Mouse (Mus musculus): Measurements from ENCODE around the gene Fry. TPM values are rescaled to one million over a fixed set of nuclear protein-coding genes. Genes with fewer than 3 reads are reported as not detected.

The Fry gene
- polyA plus RNA-seq, 1 experiment from 2014 or later, result 7.1 TPM

- H3K4me1 ChIP-seq (replicated peaks), result peaks cover 4% of the 10 kb centered on the region; the same call in 1 of the 2 replicates
- H3K27ac ChIP-seq, result no peak overlapping the region
- no peak overlapping the region for H3K4me2 ChIP-seq (replicated peaks)
- 58% methylated on average over 5 of the region's 5 CpGs for WGBS
- H3K9ac ChIP-seq, result no peak overlapping the region
- no peak overlapping the region for H3K4me3 ChIP-seq (replicated peaks)
- no peaks in the 10 kb centered on the region for H3K36me3 ChIP-seq
- no peaks in the 10 kb centered on the region for H3K27me3 ChIP-seq (replicated peaks)
- ATAC-seq, result no peak
- no peaks in the 10 kb centered on the region for H3K9me3 ChIP-seq
Measured at GRCm38 (mm10) chr5:150159151-150159550, 40.7 kb downstream of the Fry start.

GRCm38 (mm10) chr5:150161193-150161592 lies 42.7 kb downstream of the Fry start:
- Histone ChIP-seq H3K4me2 (replicated peaks) (no peak overlapping the region), H3K36me3 (no peaks in the 10 kb centered on the region), H3K4me3 (replicated peaks) (no peak overlapping the region), H3K27me3 (replicated peaks) (no peaks in the 10 kb centered on the region), H3K27ac (no peak overlapping the region), H3K4me1 (replicated peaks) (peaks cover 4% of the 10 kb centered on the region; the same call in 1 of the 2 replicates), H3K9ac (no peak overlapping the region), H3K9me3 (no peaks in the 10 kb centered on the region)
- WGBS, result 86% methylated on average over 6 of the region's 6 CpGs
- no peak for ATAC-seq

GRCm38 (mm10) chr5:150161898-150162297 lies 43.5 kb downstream of the Fry start:
- Histone ChIP-seq H3K9me3 (no peaks in the 10 kb centered on the region), H3K9ac (no peak overlapping the region)
- WGBS, result 74% methylated on average over 5 of the region's 5 CpGs

GRCm38 (mm10) chr5:150164671-150165070 lies 46.2 kb downstream of the Fry start:
- no peak overlapping the region for H3K9ac ChIP-seq
- 91% methylated on average over 3 of the region's 3 CpGs for WGBS
- no peaks in the 10 kb centered on the region for H3K9me3 ChIP-seq
- no peak overlapping the region for H3K4me2 ChIP-seq (replicated peaks)
- H3K27ac ChIP-seq, result no peak overlapping the region
- no peak for ATAC-seq
- no peaks in the 10 kb centered on the region for H3K27me3 ChIP-seq (replicated peaks)
- no peak overlapping the region for H3K4me3 ChIP-seq (replicated peaks)
- peaks cover 4% of the 10 kb centered on the region; the same call in 1 of the 2 replicates for H3K4me1 ChIP-seq (replicated peaks)
- no peaks in the 10 kb centered on the region for H3K36me3 ChIP-seq

More at GRCm38 (mm10) chr5:150161898-150162297, 43.5 kb downstream of the Fry start:
- ATAC-seq, result no peak
- no peak overlapping the region for H3K4me2 ChIP-seq (replicated peaks)
- peaks cover 4% of the 10 kb centered on the region; the same call in 1 of the 2 replicates for H3K4me1 ChIP-seq (replicated peaks)
- H3K27ac ChIP-seq, result no peak overlapping the region
- no peak overlapping the region for H3K4me3 ChIP-seq (replicated peaks)
- H3K27me3 ChIP-seq (replicated peaks), result no peaks in the 10 kb centered on the region
- no peaks in the 10 kb centered on the region for H3K36me3 ChIP-seq

GRCm38 (mm10) chr5:150166811-150167210 lies 48.4 kb downstream of the Fry start:
- H3K27me3 ChIP-seq (replicated peaks), result no peaks in the 10 kb centered on the region
- no peaks in the 10 kb centered on the region for H3K9me3 ChIP-seq
- H3K4me1 ChIP-seq (replicated peaks), result no peaks in the 10 kb centered on the region
- no peak for ATAC-seq
- H3K36me3 ChIP-seq, result no peaks in the 10 kb centered on the region
- H3K4me2 ChIP-seq (replicated peaks), result no peak overlapping the region
- H3K27ac ChIP-seq, result no peak overlapping the region
- H3K9ac ChIP-seq, result no peak overlapping the region
- 81% methylated on average over 5 of the region's 5 CpGs for WGBS
- no peak overlapping the region for H3K4me3 ChIP-seq (replicated peaks)

GRCm38 (mm10) chr5:150167287-150167686 lies 48.8 kb downstream of the Fry start:
- Histone ChIP-seq H3K4me3 (replicated peaks) (no peak overlapping the region), H3K4me1 (replicated peaks) (no peaks in the 10 kb centered on the region), H3K27me3 (replicated peaks) (no peaks in the 10 kb centered on the region), H3K9ac (no peak overlapping the region), H3K9me3 (no peaks in the 10 kb centered on the region), H3K27ac (no peak overlapping the region), H3K4me2 (replicated peaks) (no peak overlapping the region), H3K36me3 (no peaks in the 10 kb centered on the region)
- no peak for ATAC-seq
- 48% methylated on average over 2 of the region's 2 CpGs for WGBS

GRCm38 (mm10) chr5:150168712-150169111 lies 50.3 kb downstream of the Fry start:
- no peak overlapping the region for H3K4me2 ChIP-seq (replicated peaks)
- ATAC-seq, result peak; percentile 79
- H3K9ac ChIP-seq, result no peak overlapping the region
- H3K4me1 ChIP-seq (replicated peaks), result no peaks in the 10 kb centered on the region
- no peaks in the 10 kb centered on the region for H3K27me3 ChIP-seq (replicated peaks)
- no peaks in the 10 kb centered on the region for H3K36me3 ChIP-seq
- no peaks in the 10 kb centered on the region for H3K9me3 ChIP-seq
- H3K4me3 ChIP-seq (replicated peaks), result no peak overlapping the region
- 3% methylated on average over 9 of the region's 9 CpGs for WGBS
- H3K27ac ChIP-seq, result no peak overlapping the region

- Histone ChIP-seq H3K4me2 (replicated peaks) (no peak overlapping the region), H3K27me3 (replicated peaks) (no peaks in the 10 kb centered on the region), H3K4me1 (replicated peaks) (no peaks in the 10 kb centered on the region), H3K4me3 (replicated peaks) (no peak overlapping the region), H3K27ac (no peak overlapping the region), H3K9me3 (no peaks in the 10 kb centered on the region), H3K36me3 (no peaks in the 10 kb centered on the region), H3K9ac (no peak overlapping the region)
- ATAC-seq, result no peak
- WGBS, result 54% methylated on average over 10 of the region's 10 CpGs
Measured at GRCm38 (mm10) chr5:150171562-150171961, 53.1 kb downstream of the Fry start.

GRCm38 (mm10) chr5:150173869-150174268 lies 55.4 kb downstream of the Fry start:
- ATAC-seq, result no peak
- WGBS, result 78% methylated on average over 6 of the region's 6 CpGs
- no peak overlapping the region for H3K27ac ChIP-seq

GRCm38 (mm10) chr5:150174950-150175349 lies 56.5 kb downstream of the Fry start:
- no peaks in the 10 kb centered on the region for H3K4me1 ChIP-seq (replicated peaks)
- no peak for ATAC-seq
- H3K27me3 ChIP-seq (replicated peaks), result no peaks in the 10 kb centered on the region
- H3K9me3 ChIP-seq, result no peaks in the 10 kb centered on the region
- H3K9ac ChIP-seq, result no peak overlapping the region
- H3K4me3 ChIP-seq (replicated peaks), result no peak overlapping the region
- no peak overlapping the region for H3K4me2 ChIP-seq (replicated peaks)
- H3K36me3 ChIP-seq, result no peaks in the 10 kb centered on the region
- H3K27ac ChIP-seq, result no peak overlapping the region

More at GRCm38 (mm10) chr5:150173869-150174268, 55.4 kb downstream of the Fry start:
- no peaks in the 10 kb centered on the region for H3K4me1 ChIP-seq (replicated peaks)
- no peaks in the 10 kb centered on the region for H3K27me3 ChIP-seq (replicated peaks)
- no peaks in the 10 kb centered on the region for H3K36me3 ChIP-seq
- no peak overlapping the region for H3K9ac ChIP-seq
- H3K9me3 ChIP-seq, result no peaks in the 10 kb centered on the region
- no peak overlapping the region for H3K4me3 ChIP-seq (replicated peaks)
- no peak overlapping the region for H3K4me2 ChIP-seq (replicated peaks)

- ATAC-seq, result no peak
- Histone ChIP-seq H3K9ac (no peak overlapping the region), H3K9me3 (no peaks in the 10 kb centered on the region), H3K4me3 (replicated peaks) (no peak overlapping the region), H3K4me2 (replicated peaks) (no peak overlapping the region), H3K36me3 (no peaks in the 10 kb centered on the region), H3K27me3 (replicated peaks) (no peaks in the 10 kb centered on the region), H3K4me1 (replicated peaks) (no peaks in the 10 kb centered on the region), H3K27ac (no peak overlapping the region)
- WGBS, result 73% methylated on average over 13 of the region's 13 CpGs
Measured at GRCm38 (mm10) chr5:150176251-150177015, 58.0 kb downstream of the Fry start.

GRCm38 (mm10) chr5:150177757-150178156 lies 59.3 kb downstream of the Fry start:
- WGBS, result 83% methylated on average over 1 of the region's 1 CpGs
- Histone ChIP-seq H3K4me3 (replicated peaks) (no peak overlapping the region), H3K9ac (no peak overlapping the region), H3K36me3 (no peaks in the 10 kb centered on the region), H3K4me2 (replicated peaks) (no peak overlapping the region), H3K4me1 (replicated peaks) (no peaks in the 10 kb centered on the region), H3K27ac (no peak overlapping the region), H3K27me3 (replicated peaks) (no peaks in the 10 kb centered on the region), H3K9me3 (no peaks in the 10 kb centered on the region)
- no peak for ATAC-seq

- no peaks in the 10 kb centered on the region for H3K9me3 ChIP-seq
- 66% methylated on average over 1 of the region's 2 CpGs for WGBS
- ATAC-seq, result no peak
- H3K4me2 ChIP-seq (replicated peaks), result no peak overlapping the region
- H3K36me3 ChIP-seq, result no peaks in the 10 kb centered on the region
- H3K27me3 ChIP-seq (replicated peaks), result no peaks in the 10 kb centered on the region
- H3K27ac ChIP-seq, result no peak overlapping the region
- H3K4me1 ChIP-seq (replicated peaks), result no peaks in the 10 kb centered on the region
- no peak overlapping the region for H3K4me3 ChIP-seq (replicated peaks)
- H3K9ac ChIP-seq, result no peak overlapping the region
Measured at GRCm38 (mm10) chr5:150178194-150178801, 59.9 kb downstream of the Fry start.
